Mouse (Mus musculus) hematopoietic stem cell, adult 5-6 weeks (primary cell): ENCODE data around the gene Sf3b4. TPM values are rescaled to one million over a fixed set of nuclear protein-coding genes. Genes with fewer than 3 reads are reported as not detected.

ENCODE experiments used
- ATAC-seq, 2 experiments: fragments of 125-278 bp in 1 of 2; replicated peaks in 1 of 2; 2 replicates each; pipeline ENCODE4 v1.8.0; 2016 to 2017; ENCODE audit warnings: inconsistent platforms in 2 of 2, mild to moderate bottlenecking in 2 of 2, moderate number of reproducible peaks in 2 of 2, low read depth in 1 of 2, moderate TSS enrichment in 1 of 2; ENCODE audit not compliant: low FRiP score in 2 of 2, poor library complexity in 2 of 2, severe bottlenecking in 2 of 2, insufficient read depth in 1 of 2, low TSS enrichment in 1 of 2
- total RNA-seq: library from RNA; stranded (forward); fragments of 172-1452, 232-1000 nt; gene quantifications from 2 replicates; pipeline ENCODE4 v1.2.3, GENCODE M21; 2017

Gene Sf3b4
- 15.9 and 24.9 TPM in 2 replicates for total RNA-seq

DNA sequence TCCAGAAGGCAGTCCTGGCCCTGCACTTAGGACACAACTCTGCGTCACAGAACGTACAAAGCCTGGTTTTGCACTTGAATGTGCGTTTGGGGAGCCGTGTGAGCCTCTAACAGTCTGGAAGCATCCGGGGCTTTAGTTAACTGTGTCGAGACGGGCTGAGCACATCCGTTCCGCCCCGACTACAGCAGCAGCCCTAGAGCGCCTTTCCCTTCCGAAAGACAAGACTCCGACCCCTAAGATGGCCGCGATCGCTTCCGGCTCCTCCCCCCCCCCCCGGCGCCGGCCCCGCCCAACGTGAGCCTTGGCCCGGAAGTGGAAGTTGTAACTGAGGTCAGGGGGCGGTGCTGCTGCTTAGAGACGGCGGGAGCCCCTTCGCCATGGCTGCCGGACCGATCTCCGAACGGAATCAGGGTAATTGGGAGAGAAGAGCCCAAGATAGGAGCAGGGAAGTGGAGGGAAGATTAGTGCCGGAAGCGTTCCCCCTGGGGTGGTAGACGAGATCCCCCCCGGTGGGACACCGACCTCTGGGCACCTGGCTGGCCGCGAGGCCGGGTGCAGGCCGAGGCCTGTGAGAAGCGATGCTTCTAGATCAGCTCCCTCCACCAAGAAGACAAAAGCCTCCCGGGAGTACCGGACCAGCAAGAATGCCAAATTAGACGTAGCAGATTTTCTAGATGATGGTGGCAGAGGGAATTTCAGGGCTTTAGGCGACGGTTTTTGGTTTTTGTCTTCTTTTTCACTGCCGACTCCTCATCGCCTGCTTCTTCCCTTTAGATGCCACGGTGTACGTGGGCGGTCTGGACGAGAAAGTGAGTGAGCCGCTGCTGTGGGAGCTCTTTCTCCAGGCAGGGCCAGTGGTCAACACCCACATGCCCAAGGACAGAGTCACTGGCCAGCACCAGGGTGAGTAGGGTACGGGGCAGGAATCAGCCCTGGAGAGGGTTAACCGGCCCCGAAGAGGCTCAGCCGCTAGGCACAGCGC lies at the start of gene Sf3b4:
Gene Sf3b4, plus strand, starts transcription at position 136 of the 982 bp plus-strand sequence.
- peak; percentile 81 to 95 for ATAC-seq

DNA sequence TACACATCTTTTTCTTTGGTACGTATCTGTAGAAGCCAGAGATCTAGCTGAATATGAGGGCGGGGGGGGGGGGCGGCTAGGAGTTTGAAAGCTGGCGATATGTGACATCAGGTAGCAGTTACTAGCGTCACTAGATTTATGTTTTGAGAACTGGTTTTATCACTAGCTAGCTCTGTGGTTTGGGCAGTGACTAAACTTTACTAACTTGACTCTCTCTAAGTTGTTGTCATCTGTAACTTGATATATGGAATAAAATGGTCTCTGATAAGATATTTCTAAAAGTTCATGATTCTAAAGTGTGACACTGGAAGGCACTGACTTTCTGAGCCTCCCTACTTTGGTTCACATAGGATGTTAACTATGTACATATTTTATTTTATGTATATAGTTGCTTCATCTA lies 47.9 kb upstream of the Sf3b4 start:
- no peak for ATAC-seq

DNA sequence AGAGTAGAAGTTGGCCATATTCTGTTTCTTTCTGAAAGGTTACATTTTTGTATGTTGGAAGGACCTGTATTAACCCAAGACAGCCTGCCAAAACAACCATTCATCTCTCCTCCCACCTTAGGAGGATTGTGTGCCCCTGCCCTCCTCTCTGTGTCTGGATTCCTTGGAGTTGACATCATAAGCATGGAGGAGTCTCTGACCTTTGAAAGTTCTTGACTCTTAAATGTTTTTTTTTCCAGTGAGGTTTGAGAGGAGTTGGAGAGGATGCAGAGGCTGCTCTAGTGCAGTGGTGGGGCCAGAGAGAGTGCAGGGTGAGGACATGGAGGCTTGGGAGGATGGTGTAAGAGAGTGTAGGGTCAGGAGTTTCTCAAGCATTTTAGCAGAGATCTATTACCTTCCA lies 44.0 kb upstream of the Sf3b4 start:
- no peak for ATAC-seq

DNA sequence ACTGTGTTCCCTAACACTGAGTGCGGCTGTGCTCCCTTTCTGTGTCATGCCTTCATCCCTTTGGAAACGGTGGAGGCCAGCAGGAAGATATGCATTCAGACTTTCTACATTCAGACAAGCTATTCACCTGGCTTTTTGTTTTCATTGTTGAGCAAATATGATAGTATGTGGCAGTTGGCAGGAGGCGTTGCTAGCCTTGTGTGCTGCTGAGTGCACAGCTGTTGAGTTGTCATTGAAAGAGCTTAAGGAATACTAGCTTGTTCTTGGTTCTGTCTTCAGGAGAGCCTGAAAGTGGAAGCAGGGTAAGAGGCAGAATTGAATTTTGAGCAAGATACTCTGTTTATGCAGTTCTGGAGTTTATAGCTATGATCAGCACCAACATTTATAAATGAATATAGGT lies 39.7 kb upstream of the Sf3b4 start:
- ATAC-seq, result no peak

DNA sequence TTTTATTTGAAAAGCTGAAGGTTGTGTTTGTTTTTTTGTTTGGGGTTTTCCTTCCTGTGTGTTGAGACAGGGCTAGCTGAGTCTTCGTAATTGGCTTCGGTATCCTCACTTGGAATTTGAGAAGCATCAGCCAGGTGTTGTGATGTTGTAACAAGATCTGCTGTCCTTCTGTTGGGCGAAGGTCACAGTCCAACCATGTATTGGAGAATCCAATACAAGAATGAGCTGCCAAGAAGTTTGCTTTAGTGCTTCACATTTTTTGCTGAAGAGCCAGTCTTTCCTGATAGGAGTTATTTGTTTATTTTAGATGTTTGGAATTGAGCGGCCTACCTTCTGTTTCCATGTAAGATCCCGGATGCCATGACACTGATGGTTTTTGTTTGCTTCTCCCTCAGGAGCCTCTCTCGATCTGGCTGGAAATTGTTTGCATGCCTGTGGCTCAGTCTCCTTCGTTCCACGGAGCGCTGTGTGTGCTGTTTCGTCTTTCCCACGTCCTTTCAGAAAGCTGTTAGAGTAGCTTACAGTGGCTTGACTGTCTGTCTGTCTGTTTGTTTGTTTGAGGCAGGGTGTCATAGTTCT lies 38.7 kb upstream of the Sf3b4 start:
- no peak for ATAC-seq

DNA sequence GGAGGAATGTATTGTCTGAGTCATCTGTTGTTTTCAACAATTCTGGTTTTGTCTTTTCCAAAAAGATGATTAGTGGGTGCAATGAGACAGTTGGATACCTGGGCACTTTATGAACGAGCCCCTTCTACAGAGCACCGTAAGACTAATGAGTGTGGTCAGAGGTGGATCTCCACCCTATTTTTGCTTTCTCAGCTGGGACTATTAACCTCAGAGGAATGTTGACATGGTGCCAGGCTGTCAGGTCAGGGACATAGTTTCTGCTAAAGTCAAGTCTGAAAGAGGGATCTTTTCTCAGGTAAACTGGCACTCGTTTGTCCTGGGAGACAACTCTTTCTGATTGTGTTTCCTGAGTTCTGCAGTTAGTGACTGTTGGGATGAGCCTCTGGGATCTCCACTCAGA lies 37.1 kb upstream of the Sf3b4 start:
- ATAC-seq, result no peak

DNA sequence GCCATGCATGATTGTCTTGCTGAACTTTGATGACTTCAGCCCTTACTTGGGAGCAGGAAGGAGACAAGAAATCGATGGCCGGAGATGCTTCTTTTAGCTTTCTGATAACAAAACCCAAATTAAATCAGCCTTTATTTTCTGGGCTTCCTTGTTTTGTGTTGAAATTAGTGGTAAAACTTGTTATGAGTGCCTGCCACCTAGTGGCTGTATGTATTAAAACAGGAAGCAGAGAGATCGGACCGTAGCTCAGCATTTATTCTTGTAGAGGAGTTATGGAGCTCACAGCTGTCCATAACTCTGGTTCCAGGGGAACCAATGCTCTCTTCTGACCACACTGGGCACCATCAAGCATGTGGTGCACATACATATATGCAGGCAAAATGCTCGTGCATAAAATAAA lies 24.2 kb upstream of the Sf3b4 start:
- peak; percentile 65 to 78; a peak in 3 of 4 replicates for ATAC-seq

DNA sequence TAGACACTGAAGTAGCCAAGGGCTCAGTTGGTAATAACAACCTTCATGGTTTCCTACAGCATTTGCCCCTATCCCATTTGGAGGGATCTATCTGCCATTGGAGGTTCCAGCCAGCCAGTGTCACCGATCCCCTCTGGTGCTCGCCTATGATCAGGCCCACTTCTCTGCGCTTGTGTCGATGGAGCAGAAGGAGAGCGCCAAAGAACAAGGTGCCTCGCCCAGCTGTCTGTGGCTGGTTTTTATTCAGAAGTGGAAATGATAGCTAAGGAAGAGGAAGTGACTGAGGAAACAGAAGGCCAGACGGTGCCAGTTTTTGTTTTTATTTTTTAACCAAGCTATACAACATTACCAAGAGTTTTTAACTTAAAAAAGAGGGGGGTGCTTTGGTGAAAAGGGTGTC lies 20.3 kb upstream of the Sf3b4 start:
- ATAC-seq, result no peak

DNA sequence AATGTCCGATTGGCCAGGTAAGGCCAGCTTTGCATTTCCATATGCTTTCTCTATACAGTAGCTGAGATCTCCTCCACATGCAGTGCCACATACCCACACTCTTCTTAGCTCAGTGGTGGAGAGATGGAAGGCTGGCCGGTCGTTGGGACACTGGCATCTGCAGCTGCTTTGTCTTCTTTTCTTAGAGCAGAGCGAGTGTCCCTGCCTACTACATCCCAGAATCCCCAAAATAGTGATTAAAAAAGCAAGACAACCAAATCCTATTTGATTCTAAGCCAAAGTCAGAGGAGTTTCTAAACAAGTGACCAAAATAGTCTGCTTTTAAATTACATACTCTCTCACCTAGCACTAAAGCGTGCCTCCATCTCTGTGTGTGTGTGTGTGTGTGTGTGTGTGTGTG lies 19.5 kb upstream of the Sf3b4 start:
- ATAC-seq, result no peak; a peak in 1 of 4 replicates

DNA sequence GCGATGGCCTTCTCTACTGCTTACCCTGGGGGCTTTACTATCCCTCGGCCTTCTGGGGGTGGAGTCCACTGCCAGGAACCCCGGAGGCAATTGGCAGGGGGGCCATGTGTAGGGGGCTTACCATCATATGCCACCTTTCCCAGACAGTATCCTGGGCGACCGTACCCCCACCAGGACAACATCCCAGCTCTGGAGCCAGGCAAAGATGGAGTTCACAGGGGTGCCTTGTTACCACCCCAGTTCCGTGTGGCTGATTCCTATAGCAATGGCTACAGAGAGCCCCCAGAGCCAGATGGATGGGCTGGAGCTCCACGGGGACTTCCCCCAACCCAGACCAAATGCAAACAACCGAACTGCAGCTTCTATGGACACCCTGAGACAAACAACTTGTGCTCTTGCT lies 16.6 kb upstream of the Sf3b4 start:
- ATAC-seq, result no peak

DNA sequence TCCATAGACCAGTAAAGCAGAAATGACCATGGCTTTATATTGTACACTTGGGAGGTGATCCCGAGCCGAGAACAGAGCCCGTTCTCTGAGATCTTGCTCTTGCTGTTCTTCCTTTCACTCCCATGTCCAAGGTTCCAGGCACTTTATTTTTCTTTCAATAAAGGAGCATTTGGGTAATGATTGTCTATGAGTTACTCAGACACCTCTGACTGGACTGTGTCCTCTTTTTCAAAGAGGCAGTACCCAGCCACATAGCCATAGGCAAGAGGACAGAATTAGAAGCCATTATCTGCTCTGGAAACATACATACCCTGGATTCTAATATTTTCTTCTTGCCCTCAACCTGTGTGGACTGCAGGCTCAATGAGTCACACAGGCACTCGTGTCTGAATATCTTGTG lies 12.3 kb upstream of the Sf3b4 start:
- no peak for ATAC-seq

DNA sequence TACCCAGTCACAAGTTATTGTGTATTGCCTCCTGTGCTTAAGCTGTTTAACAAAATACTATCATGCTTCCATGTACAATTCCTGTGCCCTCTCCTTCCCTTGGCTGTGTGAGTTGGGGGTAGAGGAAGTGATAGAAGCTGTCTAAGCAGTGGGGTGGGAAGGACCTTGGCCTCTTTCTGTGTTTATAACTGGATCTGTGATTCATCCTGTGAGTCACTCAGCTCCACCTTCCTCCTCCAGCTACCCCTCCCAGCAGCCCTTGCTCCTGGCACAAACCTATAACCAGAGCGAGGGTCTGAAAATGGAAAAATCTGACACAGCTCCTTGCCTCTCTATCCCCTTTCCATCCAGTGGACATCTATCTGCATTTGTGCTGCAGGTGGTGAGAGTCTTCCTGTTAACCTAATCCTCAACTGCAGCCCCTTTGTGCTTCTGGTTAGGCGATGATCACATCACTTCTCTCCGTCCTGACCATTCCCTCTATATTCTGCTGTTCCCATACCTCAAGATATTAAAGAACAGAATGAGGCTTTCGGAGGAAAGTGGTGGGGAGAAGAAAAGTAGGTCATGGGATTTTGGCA lies 11.8 kb upstream of the Sf3b4 start:
- no peak for ATAC-seq

DNA sequence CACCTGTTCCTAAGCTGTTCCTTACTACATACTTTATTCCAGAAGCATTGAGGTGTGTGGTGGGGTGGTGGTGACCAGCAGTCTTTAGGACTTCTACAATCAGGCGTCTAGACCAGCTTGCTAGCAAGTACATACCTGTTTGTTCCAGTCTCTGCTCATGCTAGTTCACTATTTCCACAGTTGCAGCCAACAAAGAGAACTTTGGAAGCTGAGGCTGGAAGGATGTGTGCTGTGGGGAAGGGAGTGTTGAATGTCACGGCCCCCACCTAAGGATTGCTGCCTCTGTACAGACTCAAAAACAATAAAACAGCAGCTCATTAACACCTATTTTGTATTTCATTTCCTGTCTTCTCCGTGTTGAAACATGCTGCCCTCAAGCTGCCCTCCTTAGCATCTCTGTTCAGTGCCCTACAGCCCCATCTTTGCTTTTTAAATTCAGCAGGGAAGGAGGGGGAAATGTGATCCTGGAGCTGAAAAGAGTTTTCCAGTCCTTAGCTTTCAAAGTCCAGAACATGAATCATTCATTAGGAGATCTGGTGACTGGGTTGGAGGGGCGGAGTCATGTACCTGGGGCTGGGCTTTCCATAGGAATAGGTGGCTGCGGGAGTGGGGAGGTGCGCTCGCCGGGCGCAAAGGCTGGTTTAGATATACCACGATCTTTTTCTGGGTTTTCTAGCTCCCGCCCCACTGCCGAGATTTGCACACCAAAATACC lies 11.2 kb upstream of the Sf3b4 start:
- peak in 1 of 2 experiments; percentile 22; a peak in 1 of 4 replicates for ATAC-seq

DNA sequence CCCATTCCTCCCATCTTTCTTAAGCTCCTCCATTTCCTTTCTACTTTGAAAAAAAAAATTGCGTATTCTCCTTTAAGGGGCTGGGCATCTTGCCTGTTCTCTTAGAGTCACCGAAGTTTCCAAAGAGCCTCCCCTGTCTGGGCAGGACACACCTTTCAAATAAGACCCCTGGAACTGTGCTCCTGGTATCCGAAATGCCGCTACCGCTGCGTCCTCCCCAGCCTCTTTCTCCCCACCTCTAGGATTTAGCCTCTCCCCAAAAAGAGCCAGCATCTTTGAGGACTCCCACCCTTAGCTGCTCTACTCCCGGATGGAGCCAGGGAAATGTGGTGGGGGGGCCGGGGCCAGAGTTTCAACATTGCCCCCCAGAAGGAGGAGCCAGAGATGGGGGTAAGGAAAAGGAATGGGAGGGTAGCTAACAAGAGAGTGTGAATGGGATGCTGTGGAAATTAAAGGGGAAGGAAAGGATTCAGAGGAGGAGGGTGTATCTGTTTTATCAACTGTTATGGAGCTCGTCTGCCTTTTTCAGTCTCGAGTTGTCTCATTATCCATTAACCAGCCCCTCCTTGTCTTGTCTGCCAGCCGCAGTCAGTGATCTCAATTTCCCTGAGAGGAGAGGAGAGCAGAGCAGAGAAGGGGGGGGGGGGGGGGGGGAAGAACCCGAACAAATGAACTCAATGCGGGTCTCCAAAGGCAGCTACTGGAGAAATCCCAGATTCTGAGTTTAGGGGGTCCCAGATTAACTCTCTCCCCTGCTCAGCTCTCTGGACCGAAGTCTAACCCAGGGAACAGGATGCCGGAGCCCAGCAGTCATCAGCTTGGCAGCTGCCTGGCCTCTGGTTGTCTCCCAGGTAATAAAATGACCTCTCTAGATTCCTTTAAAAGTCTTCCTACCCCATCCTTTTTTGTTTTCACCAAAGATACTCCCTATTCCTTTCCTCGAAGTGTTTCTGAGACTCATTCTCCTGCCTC lies 10.0 kb upstream of the Sf3b4 start, which contains the start of gene Mtmr11:
Gene Mtmr11, plus strand, starts transcription at position 136 of the 972 bp plus-strand sequence.
- ATAC-seq, result no peak; a peak in 1 of 4 replicates

DNA sequence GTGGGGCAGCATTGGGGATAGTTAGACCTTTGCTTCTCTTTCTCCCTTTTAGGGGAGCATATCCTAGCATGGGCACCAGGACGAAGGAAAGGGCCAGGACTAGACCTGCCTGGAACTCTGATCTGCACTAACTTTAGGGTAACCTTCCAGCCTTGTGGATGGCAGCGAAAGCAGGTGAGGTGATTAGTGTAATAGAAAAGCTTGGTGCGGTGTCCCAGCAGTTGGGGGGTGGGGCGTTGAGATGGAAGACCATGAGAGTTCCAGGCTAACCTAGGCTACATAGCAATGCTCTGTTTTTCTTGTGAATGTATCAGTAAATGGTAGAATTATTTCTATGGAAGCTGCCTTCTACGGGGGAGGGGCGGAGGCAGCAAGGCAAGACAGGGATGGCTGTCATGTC lies 9.1 kb upstream of the Sf3b4 start:
- no peak for ATAC-seq

DNA sequence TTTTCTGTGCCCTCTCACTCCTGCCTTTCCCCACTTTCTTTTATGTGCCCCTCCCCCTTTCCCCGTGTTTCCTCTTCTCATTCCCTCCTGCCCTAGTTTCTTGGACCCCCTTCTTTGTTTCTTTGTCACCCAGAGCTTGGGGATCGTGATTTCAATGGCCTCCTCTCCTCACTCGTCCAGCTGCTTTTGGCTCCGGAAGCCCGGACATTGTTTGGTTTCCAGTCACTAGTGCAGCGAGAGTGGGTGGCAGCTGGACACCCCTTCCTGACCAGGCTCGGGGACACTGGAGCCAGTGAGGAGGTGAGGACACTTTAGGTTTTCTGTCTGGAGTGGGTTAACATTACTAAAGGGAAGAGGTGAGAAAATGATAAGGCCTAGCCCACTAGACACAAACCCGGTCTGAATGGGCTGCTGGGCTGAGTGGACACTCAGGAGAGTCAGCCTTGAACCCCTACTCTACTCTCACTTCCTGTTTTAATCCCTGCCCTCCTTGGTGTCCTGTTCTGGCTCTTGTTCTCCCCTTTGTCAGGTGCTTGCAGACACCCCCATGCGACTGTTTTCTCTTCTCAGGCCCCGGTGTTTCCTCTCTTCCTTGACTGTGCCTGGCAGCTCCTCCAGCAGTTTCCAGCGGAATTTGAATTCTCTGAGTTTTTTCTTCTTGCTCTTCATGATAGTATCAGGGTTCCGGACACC lies 3.5 kb upstream of the Sf3b4 start:
- ATAC-seq, result no peak
